Mouse (Mus musculus) hindbrain, embryonic 11.5 days (tissue): Measurements from ENCODE around the gene Kif18b. TPM values are rescaled to one million over a fixed set of nuclear protein-coding genes. Genes with fewer than 3 reads are reported as not detected.

Experiments
- polyA plus RNA-seq: library from polyadenylated mRNA; unstranded; fragments of >200 nt; fragmentation: Nextera tagmentation; extraction: Ambion mirVana; gene quantifications from 2 replicates; pipeline ENCODE4 v1.2.1, GENCODE M21; 2014

Kif18b gene
- polyA plus RNA-seq, 1 experiment from 2014 or later, result 8.5 TPM

Other genes starting within 250 kb of the Kif18b start
- gene Ccdc43, start 227.3 kb downstream of the Kif18b start, polyA plus RNA-seq, result 51.3 and 53.0 TPM in 2 replicates
- gene Adam11, start 163.7 kb downstream of the Kif18b start, polyA plus RNA-seq, result 16.6 and 19.2 TPM in 2 replicates
- 78.5 and 82.8 TPM in 2 replicates for gene Gjc1, start 105.4 kb downstream of the Kif18b start, polyA plus RNA-seq
- not detected in 2 replicates for gene Higd1b, start 89.3 kb downstream of the Kif18b start, polyA plus RNA-seq
- gene Eftud2, start 44.1 kb downstream of the Kif18b start, polyA plus RNA-seq, result 205 and 222 TPM in 2 replicates
- gene Ccdc103, start 43.9 kb downstream of the Kif18b start, polyA plus RNA-seq, result 1.2 and 2.0 TPM in 2 replicates
- gene Fam187a, start 40.0 kb downstream of the Kif18b start, polyA plus RNA-seq, result not detected in 2 replicates
- gene Gfap, start 24.2 kb downstream of the Kif18b start, polyA plus RNA-seq, result 0.12 and 0.20 TPM in 2 replicates
- gene C1ql1, start 21.6 kb upstream of the Kif18b start, polyA plus RNA-seq, result 10.5 and 11.0 TPM in 2 replicates
- gene Nmt1, start 103.1 kb upstream of the Kif18b start, polyA plus RNA-seq, result 41.0 and 51.1 TPM in 2 replicates
- gene Dcakd, start 103.2 kb upstream of the Kif18b start, polyA plus RNA-seq, result 228 and 229 TPM in 2 replicates
- 1.0 and 1.7 TPM in 2 replicates for gene Plcd3, start 176.5 kb upstream of the Kif18b start, polyA plus RNA-seq
- gene Acbd4, start 176.6 kb upstream of the Kif18b start, polyA plus RNA-seq, result 4.9 and 6.2 TPM in 2 replicates
- 4.1 and 5.4 TPM in 2 replicates for gene Hexim1, start 191.1 kb upstream of the Kif18b start, polyA plus RNA-seq
- gene Hexim2, start 207.3 kb upstream of the Kif18b start, polyA plus RNA-seq, result 5.2 and 7.3 TPM in 2 replicates
- 0.91 and 1.1 TPM in 2 replicates for gene Fmnl1, start 246.0 kb upstream of the Kif18b start, polyA plus RNA-seq